Mouse (Mus musculus): ENCODE data around the gene Galt.

GRCm38 (mm10) chr4:41744131-41744530 lies 10.9 kb upstream of the Galt start:
- no peak for TF ChIP-seq CTCF (conservative IDR thresholded peaks at IDR 0.05; ENCODE audit: insufficient read depth, insufficient read length, low read depth, low read length)
- no peak for TF ChIP-seq POLR2A (IDR thresholded peaks at IDR 0.05; ENCODE audit: low read depth, low read length)
